Mouse (Mus musculus) regulatory T cell (primary cell): Measurements from ENCODE around the gene Rdh5.

Experiments
- in situ Hi-C: fragments of 300-600 bp; cut with MboI, MseI; formaldehyde crosslinking; loops from one replicate; pipeline ENCODE4 v1.15.1; 2025; ENCODE audit warnings: high pct_unique_total_duplicates

Gene Rdh5

DNA sequence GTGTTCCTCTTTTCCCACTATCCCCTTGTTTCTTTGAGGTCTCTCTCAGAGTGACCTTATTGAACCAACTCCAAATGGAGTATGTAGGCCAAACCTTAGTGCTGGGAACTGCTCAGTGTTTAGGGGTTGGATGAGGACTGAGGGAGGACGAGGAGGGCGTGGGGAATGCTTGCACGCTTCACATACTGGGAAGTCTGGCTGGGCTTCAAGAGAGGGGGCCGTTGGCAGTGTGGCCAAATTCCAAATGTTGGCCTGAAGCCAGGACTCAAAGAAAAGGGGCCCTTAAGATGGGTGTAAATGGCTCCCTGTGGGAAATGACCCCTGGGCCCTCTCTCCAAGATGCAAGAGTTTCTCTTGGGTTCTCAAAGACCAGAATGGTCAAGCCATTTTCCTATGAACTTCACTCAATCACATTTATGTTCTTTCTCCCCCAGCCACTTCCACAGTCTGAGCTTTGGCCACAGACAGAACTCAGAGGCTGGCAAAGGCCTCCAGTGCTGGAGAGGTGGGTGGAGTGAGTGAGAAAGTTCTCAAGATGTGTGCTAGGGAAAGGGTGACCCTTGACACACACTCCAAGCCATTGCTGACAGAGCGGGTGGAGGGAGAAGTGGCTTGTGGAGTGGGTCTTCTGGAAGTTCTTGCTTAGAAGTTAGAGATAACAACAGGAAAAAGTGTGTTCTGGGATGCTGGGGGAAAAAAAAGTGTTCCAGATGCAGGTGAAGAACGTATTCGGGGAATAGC is 7.1 kb upstream of the Rdh5 start:
- in situ Hi-C loops: no loop called here

DNA sequence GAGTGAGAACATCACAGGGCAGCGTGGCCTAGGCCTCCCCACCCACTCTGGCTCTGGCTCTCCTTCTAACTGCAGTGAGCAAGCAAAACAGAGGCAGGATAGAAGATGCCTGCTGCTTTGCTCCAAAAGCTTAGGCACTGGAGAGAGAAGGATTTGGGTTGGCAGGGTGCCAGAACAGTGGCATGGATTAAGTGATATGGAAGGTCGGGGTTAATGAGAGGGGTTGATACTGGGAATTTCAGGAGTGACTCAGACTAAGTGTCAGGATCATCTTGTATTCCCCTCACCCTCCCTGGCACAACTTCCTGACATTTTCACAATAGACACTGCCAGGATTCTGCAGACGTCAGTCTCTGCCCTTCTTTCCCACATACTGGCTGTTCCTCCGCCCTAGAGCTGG is 5.7 kb upstream of the Rdh5 start:
- in situ Hi-C loops: no loop called here

DNA sequence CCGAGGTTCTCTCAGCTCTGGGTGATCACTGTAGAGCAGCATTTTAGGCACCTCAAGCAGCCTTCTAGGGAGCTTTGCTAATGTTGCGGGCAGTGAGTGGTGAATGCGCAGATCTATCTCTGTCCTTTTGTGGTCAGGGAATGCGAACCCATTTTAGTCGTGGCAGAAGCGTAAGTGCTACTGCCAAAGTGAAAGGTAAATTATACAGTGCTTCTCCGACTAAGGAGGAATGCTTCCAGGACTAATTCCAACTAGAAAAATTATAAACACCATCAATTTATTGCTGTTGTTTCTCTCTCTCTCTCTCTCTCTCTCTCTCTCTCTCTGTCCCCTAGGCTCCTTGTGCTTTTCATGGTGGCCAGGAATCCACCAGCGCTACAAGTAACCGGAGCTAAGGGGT is 1.2 kb upstream of the Rdh5 start, which contains the start of gene Bloc1s1:
Bloc1s1 (minus strand) TSS at position 101 of the 400 bp plus-strand sequence.
- in situ Hi-C loops: no loop called here

DNA sequence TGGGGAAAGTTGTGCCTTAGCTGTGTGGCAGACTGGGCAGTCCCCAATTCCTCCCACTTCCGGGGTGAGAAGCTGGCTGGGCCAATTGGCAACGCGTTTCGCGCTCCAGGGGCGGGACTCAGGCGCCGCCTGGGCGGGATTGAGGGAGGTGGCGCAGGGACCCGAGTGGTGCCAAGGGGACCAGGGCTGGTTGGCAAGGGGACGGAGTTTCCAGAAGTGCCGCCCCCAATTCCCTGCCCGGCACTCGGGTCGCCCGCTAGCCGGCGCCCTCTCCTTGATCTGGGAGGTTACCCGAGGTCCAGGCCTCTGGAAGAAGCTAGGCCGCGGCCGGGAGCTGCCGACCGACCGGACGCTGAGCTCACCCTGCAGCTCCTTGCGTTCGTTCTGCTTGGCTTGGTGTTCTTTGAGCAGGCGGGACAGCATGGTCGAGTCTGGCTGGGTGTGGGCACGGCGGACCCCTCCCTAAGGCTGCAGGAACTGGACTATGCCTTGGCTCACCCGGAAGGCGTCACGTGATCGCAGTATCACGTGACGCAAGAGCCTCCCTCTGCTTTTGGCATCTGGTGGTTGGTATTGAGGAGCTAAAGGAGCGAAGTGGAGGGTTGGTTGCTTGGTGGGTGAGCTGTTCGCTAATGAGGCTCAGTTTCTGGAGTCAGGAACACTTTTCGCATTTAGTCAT is 464 bp upstream of the Rdh5 start:
- in situ Hi-C loops: no loop called here

DNA sequence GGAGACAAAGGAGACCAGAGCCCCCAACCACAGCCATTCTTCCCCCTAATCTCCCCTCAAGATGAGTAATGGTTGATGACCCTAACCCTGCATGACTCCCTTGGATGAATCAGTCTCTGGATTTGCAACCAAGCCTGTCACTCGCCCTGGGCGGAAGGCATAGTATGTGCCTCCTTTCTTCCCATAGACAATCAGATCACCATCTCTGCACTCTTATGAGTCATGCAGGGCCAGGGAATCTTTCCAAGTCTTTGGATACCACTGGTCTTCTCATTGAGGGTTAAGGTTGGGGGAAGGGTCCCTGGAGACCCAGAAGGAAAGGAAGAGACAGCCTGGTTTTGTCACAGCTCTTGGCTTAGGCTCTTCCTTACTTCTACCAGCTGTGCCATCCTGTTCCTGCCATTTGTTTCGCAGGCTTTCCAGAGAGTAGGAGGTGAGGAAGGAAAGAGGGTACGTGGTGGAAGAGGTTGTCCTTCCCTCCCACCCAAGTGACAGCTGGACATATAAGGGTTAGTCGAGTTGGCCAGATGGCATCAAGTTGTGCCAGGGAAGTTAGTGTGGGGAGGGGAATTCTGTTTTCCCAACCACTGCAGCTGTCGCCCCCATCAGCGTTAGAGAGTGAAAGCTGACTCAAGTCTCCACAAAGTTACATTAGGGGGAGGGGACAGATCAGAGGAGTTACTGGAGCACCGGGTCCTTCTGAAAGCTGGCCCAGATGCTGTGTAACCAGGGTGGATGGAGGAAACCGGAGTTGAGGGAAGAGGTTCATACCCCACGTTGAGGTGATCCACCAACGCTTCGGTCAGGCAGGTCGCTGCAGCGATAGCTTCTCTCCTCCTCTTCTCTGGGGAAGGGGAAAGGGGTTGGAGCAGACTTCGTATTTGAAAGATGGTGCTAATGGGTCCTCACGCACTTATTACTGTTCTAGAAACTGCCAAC is 536 bp downstream of the Rdh5 start:
- in situ Hi-C loops: no loop called here

DNA sequence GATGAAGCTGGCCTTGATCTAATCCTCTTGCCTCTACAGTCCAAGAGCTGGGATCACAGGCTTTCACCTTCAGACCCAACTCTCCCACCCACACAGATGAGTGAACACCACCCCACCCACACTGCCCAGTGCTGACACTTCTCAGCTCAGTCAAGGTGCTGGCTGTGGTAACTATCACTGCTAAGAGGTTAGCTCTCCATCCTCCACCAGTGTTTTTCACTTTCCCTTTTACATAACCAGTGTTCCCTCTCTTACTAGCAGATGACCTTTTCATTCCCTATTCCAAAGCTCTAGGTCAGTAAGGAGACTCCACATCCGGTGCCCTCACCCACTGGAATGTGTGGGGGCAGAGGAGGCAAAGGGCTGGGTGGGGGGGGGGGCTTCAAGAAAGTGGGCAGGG is 1.4 kb downstream of the Rdh5 start:
- in situ Hi-C loops: no loop called here

DNA sequence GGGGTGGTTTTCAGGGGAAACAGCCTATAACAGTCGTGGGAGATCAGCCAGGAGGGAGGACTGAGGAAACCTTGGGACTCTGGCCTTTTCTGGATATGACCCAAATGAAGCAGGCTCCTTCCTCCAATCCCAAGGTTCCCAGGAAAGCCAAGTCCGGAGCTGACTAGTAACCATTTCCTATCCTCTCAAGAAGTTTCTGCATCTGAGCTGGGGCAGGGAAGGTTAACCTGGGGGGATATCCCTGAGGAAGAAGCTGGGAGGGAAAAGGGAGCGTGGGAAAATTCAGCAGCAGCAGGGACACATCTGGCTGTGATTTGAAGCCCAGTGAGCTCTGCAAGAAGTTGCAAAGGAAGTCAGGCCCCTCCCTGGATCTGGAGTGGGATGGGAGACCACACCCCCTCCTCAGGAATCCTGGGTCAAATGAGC is 1.9 kb downstream of the Rdh5 start:
- in situ Hi-C loops: no loop called here

DNA sequence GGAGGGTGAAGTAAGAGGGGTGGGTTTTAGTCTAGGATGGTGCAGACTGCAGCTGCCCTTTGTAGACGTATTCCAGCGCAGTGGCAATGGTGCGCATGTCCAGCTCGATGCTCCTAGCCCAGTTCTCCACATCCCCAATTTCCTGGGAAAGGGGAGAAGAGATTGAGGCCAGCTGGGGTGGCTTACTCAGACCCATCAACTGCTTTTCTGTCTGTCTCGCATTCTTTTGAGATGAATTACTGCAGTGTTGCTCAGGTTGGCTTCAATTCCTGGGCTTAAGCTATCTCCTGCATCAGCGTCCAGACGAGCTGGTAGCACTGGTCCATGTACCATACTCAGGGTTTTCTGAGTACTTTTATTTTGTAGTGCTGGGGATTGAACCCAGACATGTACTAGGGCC is 2.7 kb downstream of the Rdh5 start:
- in situ Hi-C loops: no loop called here

DNA sequence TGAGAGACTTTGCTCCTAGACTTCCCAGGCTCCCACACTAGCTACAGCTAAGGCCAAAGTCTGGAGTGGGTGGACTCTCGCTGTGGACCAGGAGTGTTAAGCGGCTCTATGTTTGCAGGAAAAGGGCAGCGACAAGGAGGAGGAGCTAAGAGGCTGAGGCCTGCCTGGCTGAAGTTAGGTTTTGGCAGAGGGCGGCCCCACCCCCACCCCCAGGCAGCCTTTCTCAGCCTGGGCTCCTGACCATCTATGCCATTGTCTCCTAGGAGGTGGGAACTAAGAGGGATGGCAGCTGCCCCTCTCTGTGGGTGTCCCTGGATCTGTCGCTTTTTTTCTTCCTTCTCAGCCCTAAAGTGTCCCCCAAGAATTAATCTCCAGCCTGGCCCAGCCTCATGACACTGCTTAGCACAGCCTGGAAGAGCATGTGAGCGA is 3.5 kb downstream of the Rdh5 start:
- in situ Hi-C loops: no loop called here

DNA sequence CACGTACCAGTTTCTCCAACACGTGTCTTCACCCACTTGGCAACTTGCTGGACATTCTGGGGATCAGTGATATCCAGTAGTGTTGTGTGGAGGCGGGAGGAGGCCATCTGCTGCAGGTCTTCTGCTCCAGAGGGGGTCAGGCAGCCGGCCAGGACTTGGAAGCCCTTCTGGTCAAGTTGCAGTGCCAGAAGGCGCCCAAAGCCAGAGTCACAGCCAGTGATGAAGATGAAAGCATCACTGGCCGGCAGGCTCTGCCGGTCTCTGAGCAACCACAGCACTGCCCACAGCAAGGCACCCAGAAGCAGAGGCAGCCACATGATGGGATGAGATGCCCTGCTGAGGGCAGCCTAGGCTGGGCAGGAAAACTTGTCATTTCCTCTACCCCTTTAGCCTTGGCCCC is 4.4 kb downstream of the Rdh5 start:
- in situ Hi-C loops: no loop called here

DNA sequence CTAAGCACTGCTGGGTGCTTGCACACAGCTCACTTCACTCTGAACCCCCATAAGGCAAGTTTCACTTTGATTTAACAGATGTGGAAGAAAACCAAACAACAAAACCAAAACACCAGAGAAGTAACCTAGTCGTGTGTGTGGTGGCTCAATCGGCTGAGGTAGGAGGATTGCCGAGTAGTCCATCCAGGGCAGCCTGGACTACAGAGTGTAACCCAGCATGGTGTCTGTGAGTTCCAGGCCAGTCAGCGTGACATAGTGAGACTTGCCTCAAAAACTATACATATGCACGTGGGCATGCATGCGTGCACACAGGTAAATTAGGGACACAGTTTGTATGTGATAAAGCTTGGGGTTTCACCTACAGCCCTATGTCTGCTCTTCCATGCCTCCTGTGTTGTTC is 5.3 kb downstream of the Rdh5 start:
- in situ Hi-C loops: no loop called here

DNA sequence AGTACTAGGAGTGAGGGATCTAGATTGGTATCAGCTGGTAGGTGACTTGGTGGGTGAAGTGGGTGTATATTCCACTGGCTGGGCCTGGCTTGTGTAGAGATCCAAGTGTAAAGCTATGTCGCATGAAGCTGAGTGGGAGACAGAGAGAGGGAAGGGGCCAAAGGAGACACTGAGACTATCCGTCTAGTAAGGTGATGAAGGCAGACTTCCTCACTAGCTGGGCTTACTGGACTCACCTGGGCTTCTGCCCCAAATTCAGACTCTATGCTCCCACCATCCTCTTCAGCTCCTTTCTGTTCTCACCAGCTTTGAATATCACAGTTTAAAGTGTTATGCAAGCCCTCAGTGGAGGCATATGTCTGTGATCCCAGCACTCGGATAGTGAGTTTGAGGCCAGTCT is 6.0 kb downstream of the Rdh5 start:
- in situ Hi-C loops: no loop called here

DNA sequence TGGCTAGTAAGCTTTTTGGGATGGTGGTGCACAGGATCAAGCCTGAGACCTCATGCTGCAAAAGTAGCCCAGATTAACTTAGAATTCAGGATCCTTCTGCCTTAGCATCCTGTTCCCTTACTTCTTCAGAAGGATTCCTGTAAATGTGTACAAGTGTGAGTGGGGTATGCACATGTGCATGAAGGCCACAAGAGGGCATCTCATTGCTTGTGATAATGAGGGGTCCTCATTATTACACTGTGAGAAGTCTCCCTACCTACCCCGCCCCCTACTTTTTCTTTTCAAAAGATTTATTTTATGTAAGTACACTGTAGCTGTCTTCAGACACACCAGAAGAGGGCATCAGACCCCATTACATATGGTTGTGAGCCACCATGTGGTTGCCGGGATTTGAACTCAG is 7.1 kb downstream of the Rdh5 start:
- in situ Hi-C loops: no loop called here

DNA sequence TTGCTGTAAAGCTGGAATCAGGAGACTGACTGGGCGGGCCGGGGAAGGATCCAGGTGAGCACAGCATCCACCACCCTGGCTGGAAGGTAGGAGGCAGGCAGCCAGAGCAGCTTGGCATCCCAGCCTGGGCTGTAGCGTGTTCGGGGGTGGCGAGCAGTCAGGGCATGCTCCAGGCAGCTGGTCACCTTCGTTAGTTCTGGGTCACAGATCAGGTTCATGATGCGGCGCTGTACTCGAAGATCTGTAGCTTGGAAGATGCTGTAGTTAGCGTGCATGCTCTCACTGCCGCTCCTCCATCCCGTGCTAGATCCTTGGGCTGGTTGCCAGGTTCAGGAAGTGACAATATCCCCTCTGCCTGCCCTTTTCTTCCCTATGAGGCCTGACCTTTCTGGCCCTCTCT is 9.0 kb downstream of the Rdh5 start:
- in situ Hi-C loops: no loop called here

DNA sequence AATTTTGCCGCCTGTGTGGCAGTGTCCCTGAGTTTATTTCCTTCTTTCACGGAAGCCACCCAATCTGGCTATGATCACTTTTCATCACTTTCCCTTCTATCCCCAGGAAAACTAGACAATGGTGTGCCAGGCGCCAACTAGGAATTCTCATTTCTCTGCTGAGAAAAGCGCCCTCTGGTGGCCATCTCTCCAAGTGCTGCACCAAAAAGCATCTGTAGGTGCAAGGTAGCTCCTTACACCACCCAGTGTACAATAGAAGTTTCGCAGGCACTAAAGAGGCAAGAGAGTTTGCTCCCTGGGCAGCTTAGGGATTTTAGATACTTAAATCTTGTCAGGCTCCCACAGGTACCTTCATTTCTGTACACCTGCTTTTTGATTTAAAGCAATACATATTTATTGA is 9.5 kb downstream of the Rdh5 start:
- in situ Hi-C loops: no loop called here

DNA sequence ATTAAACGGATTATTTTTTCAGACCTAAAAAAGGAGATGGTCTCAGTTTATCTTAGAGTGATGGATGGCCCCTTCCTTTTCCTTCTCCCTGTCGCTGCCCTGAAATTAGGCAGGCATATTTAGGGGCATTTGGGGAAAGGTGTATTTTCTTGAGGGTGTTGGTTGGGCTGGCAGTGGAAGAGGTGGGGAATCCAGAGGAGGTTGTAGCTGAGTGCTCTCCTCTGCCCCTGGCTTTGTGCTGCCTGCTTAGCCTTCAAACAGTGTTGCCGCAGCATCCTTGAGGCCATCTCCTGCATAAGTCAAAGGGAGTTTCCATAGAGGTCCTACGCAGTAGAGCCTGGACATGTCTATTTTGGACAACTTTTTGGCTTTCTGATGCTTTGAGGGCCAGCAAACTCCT is 9.9 kb downstream of the Rdh5 start:
- in situ Hi-C loops: no loop called here

DNA sequence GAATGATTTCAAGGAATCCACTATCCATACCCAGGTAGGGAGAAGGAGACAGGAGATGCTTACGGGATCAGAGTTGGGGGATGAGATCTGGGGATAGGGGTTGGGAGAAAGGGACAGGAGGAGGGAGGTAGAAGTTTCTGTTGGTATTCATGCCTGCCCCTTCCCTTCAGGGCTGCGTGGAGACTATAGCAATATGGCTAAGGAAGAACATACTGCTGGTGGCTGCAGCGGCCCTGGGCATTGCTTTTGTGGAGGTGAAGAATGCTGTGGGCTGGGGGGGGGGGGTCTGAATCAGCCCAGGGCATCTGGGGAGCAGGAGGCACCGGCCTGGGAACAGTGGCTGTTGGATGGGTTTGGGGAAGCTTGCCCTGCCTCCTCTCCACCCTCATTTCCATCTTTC is 10.4 kb downstream of the Rdh5 start:
- in situ Hi-C loops: no loop called here

DNA sequence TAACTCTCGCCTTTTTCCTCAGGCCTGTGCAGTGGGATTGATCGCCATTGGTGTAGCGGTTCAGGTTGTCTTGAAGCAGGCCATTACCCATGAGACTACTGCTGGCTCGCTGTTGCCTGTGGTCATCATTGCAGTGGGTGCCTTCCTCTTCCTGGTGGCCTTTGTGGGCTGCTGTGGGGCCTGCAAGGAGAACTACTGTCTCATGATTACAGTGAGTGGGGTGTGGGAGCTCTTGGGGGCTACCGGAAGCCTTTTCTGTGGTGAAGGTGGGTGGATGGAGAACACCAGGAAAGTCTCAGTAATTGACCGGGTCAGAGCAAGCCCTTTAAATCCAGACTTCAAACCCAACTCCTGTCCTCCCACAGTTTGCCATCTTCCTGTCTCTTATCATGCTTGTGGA is 11.3 kb downstream of the Rdh5 start:
- in situ Hi-C loops: no loop called here

DNA sequence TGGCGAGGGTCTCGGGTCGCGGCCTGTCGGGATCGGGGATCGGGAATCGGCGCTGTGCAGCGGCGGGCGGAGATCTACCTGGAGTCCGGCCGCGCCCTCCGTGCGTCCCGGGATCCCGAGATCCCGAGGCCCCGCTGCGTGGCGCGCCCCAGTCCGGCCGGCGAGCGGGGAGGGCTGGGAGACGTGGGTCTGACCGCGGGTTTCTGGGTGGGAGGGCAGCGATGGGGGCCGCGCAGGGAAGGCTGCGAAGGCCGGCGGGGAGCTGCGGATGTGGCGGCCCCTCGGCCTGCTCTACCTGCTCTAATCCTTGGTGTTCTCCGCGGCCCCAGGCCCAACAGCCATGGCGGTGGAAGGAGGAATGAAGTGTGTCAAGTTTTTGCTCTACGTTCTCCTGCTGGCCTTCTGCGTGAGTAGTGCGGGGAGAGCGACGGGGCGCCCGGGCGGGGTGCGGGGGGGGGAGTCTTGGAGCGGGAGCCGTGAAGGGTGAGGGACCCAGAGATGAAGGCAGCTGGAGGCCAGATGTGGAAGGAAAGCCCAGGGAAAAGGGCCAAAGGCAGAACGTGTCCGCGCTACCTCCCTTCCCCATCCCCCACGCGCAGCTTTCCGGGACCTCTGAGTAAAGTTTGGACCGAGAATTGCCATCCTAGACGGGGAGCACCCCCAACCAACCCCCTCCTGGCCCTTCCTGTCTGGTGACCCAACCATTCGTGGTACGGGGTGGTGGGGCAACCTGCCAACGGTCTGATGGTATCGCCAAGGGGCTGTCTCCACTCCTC is 12.4 kb downstream of the Rdh5 start:
- in situ Hi-C loops: no loop called here

DNA sequence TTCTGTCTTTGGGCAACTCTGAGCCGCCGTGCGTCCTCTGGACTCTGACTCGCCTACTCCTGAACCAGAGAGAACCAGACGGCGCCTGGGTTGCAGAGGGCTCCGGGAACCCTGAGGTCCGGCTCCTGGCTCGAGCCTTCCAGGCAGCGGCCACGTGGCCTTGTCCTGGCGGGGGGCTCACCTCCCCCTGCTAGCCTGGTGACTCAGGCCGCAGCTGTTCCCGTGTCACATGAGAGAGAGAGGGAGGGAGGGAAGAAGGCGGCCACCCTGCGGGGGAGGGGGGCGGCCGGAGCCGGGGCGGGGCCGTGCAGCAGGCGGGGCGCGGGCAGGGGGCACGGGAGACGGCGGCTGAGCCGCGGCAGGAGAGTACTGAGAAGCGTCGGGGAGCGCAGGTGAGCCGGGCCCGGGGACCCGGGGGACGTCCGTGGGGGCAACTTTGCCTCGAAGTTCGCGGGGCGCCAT is 13.1 kb downstream of the Rdh5 start:
- in situ Hi-C loops: loop anchor here (5.0 kb wide), 1 partner anchor 68 kb away; no protein-coding TSS in a partner anchor

DNA sequence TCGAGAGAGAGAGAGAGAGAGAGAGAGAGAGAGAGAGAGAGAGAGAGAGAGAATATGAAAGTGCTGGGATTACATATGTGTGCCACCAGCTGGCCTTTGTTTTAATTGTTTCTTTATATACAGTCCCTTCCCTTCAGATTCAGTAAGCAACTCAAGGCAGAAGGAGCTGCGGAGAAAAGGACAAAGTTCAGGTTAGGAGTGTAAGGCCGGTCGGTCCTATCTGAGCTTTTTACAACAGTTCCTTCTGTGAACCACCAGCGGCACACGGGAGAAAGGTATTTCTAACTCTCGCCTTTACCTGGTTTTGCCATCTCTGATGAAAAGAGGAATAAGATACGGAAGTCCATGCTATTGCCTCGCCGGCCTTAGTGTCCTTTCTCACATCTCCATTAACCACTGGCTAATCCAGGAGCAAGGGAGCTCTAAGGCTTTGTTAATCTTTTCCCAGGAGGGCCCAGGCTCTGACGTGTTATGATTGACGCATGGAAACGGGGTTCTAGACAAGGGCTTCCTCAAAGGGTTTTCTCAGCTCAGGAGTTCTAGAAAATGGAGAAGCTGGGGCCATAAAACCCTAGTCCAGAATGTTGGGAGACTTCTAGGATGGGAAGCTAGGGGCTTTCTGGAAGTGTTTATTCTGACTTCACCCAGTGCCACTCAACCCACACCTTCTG is 13.8 kb downstream of the Rdh5 start:
- in situ Hi-C loops: loop anchor here (5.0 kb wide), 1 partner anchor 68 kb away; no protein-coding TSS in a partner anchor
